Mouse (Mus musculus) urinary bladder, postnatal 14 days (tissue): ENCODE results near the gene A430089I19Rik.
"Not testable (repeated sequence)": the region's sequence is repeated elsewhere in the genome, so short reads cannot be mapped to it uniquely, and the experiment has no call there.

Source experiments
- DNase-seq: peaks from one replicate; pipeline ENCODE4 v3.0.0; 2021; ENCODE audit warnings: low spot score

A430089I19Rik gene

DNA sequence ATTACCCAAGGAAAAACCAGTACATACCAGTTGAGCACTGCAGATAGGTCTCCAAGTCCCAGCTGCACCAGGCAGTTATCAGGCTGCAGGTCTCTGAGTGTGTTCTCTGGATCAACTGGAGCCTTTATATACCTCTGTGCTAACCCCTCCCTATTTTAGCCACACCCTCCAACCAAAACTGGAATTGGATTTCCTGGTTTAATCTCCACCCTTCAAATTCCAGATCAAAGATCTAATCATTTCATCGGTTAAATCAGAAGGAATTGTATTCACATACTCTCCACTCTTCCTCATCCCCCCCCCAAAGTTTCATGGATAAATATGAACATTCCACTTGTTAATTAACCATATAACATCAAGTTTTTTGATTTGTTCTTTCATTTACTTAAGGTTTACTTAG is at the start of gene A430089I19Rik:
TSS of gene A430089I19Rik (minus strand) at position 101 of the 400 bp plus-strand sequence.
- not testable (repeated sequence) for DNase-seq

DNA sequence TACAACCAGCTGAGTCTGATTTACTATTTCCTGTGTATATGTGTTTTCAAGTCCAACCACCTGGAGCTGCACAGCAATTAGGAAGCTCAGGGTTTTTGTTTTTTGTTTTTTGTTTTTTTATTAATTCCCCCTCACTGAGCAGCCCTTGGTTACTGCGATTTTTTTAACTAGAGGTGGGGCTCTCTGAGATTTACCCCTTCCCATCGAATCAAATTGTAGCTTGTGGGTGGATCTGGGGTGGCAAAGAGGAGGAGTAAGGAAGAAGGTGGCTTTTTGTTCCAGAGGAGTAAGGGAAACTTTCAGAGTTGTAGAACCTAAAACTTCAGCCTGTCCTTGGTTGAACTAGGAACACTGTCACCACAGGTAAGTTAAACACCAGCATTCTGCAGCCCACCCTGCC is 32.9 kb upstream of the A430089I19Rik start, which contains the start of gene AA792892:
TSS of gene AA792892 (plus strand) at position 301 of the 400 bp plus-strand sequence.
- not testable (repeated sequence) for DNase-seq

DNA sequence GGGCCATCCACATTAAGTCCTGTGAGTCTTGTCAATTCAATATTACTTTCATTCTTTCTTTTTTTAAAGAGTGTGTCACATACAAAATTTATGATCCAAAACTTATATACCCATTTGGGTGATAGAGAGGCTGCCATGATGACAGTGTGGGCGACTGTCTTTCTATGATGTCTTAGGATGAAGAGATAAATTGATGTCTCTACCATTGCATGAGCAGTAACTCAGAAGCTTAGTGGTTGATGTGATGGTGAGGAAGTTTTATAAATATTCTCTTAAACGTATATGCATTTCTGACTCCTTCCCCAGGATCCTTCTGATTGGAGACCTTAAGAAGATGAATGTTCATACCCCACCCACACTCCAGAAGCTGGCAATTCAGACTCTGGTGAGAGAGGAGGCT is 7.5 kb upstream of the A430089I19Rik start, which contains the start of gene Gm6502:
TSS of gene Gm6502 (plus strand) at position 301 of the 400 bp plus-strand sequence.
- not testable (repeated sequence) for DNase-seq
